Mouse (Mus musculus): ENCODE data around the gene Acot11. TPM values are rescaled to one million over a fixed set of nuclear protein-coding genes. Genes with fewer than 3 reads are reported as not detected.
"Not testable (repeated sequence)": the region's sequence is repeated elsewhere in the genome, so short reads cannot be mapped to it uniquely, and the experiment has no call there.

Gene Acot11
- polyA plus RNA-seq, 1 experiment from 2014 or later: 3.5 TPM

DNA sequence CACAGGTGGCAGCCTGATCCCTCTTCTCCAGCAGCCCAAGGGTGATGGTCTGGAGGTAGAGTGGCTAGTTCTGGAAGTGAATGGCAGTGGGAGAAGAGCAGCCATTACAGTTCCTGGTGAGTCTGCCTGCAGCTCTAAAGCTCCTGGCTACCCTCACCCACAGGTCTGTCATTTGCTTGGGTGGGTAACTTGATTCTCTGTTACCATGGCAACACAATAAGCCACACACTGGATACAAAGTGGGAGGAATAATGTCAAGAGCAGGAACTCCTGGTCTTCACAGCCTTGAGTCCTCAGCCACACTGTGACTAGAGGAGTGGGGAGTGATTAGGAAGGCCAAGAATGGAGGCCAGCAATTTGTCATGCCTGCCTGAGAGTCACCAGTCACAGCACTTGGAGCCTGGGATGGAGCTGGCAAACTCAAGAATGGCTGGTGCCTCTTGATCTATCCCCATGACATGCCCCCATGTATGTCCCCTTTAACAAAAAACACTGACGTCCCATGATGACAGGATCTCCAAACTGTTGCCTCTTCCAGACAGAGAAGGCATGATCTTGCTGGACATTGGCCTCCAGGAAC lies 57.7 kb downstream of the Acot11 start:
- no peaks in the 10 kb centered on the region for H3K36me3 ChIP-seq
- no peak for DNase-seq (ENCODE audit: low spot score)
- H3K27me3 ChIP-seq (ENCODE audit: insufficient read depth, poor library complexity, severe bottlenecking): no peaks in the 10 kb centered on the region
- H3K4me1 ChIP-seq: peaks cover 11% of the 10 kb centered on the region; the same call in 1 of the 2 replicates
- H3K4me3 ChIP-seq: no peak overlapping the region
- no peaks in the 10 kb centered on the region for H3K9me3 ChIP-seq
- H3K27ac ChIP-seq: no peak overlapping the region
- WGBS: 78% methylated on average over 1 of the region's 1 CpGs

DNA sequence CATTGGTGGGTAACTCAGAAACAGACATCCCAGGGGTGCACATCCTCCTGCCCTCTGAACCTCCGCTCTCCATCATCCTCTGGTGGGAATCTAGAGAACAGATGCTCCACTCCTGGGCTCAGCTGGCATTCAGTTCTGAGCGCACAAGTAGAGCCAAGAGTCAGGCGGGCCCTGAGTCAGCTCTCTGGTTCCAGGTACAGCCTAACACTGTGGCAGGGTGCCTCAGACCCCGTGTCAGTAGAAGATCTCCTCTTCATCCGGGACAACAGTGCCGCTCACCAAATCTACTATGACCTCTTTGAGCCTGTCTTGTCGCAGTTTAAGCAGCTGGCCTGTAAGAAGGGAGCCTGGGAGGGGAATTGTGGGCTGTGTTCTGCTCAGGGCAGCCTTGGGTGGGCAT lies 58.9 kb downstream of the Acot11 start:
- no peak for DNase-seq (ENCODE audit: low spot score)
- H3K27me3 ChIP-seq (ENCODE audit: insufficient read depth, poor library complexity, severe bottlenecking): no peaks in the 10 kb centered on the region
- 0 out of 2 replicates have a peak overlapping the region, but pooled peaks have one; percentile 1 for H3K27ac ChIP-seq
- H3K36me3 ChIP-seq: no peaks in the 10 kb centered on the region
- H3K4me3 ChIP-seq: no peak overlapping the region
- H3K9me3 ChIP-seq: no peaks in the 10 kb centered on the region
- H3K4me1 ChIP-seq: peaks cover 11% of the 10 kb centered on the region; the same call in 1 of the 2 replicates
- 75% methylated on average over 7 of the region's 7 CpGs for WGBS

DNA sequence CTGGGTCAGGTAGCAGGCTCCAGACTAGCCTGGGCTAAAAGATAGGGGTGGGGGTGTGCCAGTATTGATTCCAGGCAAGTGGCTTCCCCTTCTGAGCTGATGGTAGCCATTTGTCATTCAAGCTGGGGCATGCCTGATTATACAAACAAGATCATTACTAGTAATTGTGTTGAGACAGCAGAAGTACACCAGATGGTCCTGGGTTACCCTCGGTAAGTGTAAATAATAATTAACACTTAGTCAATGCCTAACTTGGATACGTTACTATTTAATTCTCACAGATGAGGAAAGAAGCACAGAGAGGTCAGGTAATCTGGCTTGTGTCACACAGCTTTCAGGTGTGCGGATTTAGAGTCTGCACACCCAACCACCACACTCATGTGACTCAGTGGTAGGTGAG lies 66.9 kb downstream of the Acot11 start:
- Histone ChIP-seq H3K27me3 (ENCODE audit: insufficient read depth, poor library complexity, severe bottlenecking) (no peaks in the 10 kb centered on the region), H3K4me3 (no peak overlapping the region), H3K4me1 (peaks cover 12% of the 10 kb centered on the region; the same call in 1 of the 2 replicates), H3K27ac (no peak overlapping the region), H3K9me3 (no peaks in the 10 kb centered on the region), H3K36me3 (no peaks in the 10 kb centered on the region)
- WGBS: 75% methylated on average over 3 of the region's 3 CpGs
- no peak for DNase-seq (ENCODE audit: low spot score)

DNA sequence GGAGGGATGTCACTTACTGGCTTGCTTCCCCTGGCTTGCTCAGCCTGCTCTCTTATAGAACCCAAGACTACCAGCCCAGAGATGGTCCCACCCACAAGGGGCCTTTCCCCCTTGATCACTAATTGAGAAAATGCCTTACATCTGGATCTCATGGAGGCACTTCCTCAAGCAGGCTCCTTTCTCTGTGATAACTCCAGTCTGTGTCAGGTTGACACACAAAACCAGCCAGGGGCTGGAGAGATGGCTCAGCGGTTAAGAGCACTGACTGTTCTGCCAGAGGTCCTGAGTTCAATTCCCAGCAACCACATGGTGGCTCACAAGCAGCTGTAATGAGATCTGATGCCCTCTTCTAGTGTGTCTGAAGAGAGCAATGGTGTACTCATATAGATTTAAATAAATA lies 67.9 kb downstream of the Acot11 start:
- 76% methylated on average over 1 of the region's 1 CpGs for whole genome bisulfite sequencing
- not testable (repeated sequence) for DNase-seq (ENCODE audit: low spot score); H3K36me3 ChIP-seq; H3K9me3 ChIP-seq; H3K27ac ChIP-seq; H3K27me3 ChIP-seq (ENCODE audit: insufficient read depth, poor library complexity, severe bottlenecking); H3K4me3 ChIP-seq
- peaks cover 12% of the 10 kb centered on the region; the same call in 1 of the 2 replicates for H3K4me1 ChIP-seq

DNA sequence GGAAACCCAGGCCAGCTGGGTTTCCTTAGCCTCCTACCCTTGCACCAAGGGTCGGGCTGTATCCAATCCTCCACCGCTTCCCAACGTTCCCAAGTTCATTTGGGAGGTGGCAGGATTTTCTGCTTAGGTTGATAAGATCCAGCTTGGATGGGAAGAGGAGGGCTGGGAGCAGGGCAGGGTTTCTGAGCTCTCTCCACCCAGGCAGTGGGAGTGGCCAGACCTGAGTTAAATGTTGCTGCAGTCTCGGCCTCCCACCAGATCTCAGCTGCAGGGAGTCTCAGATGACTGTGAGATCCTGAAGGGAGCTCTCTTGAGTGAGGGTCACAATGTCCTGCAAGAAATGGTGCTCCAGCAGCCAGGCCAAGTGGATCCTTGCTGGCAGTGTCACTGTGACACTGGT lies 71.2 kb downstream of the Acot11 start, which contains the start of gene Fam151a:
Fam151a (plus strand) TSS at position 254 of the 400 bp plus-strand sequence.
- 30% methylated on average over 4 of the region's 4 CpGs for WGBS
- DNase-seq (ENCODE audit: low spot score): no peak
- peaks cover 12% of the 10 kb centered on the region; the same call in 1 of the 2 replicates for H3K4me1 ChIP-seq
- no peak within 1 kb of the TSS for H3K27ac ChIP-seq
- no peaks in the 10 kb centered on the region for H3K27me3 ChIP-seq (ENCODE audit: insufficient read depth, poor library complexity, severe bottlenecking)
- H3K9me3 ChIP-seq: no peaks in the 10 kb centered on the region
- no peak within 1 kb of the TSS for H3K4me3 ChIP-seq
- no peaks in the 10 kb centered on the region for H3K36me3 ChIP-seq

DNA sequence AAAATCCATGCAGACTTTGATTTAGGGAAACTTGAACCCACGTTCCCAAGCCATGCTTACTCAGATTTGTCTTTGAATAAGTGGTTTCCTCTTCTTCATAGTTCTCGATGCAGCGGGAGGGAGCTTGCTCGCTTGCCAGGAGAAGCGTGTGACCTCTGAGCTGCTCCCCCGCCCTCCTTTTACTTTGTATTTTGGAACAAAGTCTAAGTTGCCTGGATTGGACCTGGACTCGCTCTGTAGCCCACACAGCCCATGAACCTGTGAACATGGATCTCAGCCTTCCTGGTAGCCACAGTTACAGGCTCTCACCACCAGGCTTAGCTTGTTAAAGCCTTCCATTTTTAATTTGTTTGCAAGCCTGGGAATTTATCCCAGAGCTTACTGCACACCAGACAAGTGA lies 74.0 kb downstream of the Acot11 start, which contains the start of gene Mroh7:
Mroh7 (minus strand) TSS at position 112 of the 400 bp plus-strand sequence.
- Histone ChIP-seq H3K27me3 (ENCODE audit: insufficient read depth, poor library complexity, severe bottlenecking) (no peaks in the 10 kb centered on the region), H3K36me3 (no peaks in the 10 kb centered on the region), H3K4me1 (peaks cover 12% of the 10 kb centered on the region; the same call in 1 of the 2 replicates), H3K27ac (no peak within 1 kb of the TSS), H3K9me3 (no peaks in the 10 kb centered on the region), H3K4me3 (no peak within 1 kb of the TSS)
- no peak for DNase-seq (ENCODE audit: low spot score)
- WGBS: 80% methylated on average over 7 of the region's 7 CpGs

DNA sequence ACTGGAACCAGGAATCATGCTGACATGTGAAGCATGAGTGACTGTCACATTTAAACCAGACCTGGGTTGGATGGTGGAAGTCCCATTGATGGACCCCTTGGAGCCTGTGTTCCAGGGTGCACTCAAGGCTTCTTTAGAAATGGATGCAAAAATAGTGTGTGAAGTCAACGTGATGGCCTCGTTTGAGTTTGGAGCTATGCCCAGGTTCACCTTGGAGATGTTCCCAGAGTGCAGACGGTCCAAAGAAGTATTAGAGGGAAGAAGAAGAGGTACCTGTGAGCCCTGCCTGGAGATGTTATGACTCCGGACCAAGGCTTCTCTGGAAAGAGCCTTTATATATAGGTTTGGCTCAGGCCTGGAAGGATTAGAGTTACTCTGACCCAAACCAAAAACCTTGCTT lies 84.2 kb downstream of the Acot11 start:
- Histone ChIP-seq H3K4me3 (no peak overlapping the region), H3K36me3 (no peaks in the 10 kb centered on the region), H3K27ac (no peak overlapping the region), H3K4me1 (no peaks in the 10 kb centered on the region), H3K9me3 (no peaks in the 10 kb centered on the region), H3K27me3 (ENCODE audit: insufficient read depth, poor library complexity, severe bottlenecking) (peaks cover 19% of the 10 kb centered on the region)
- 79% methylated on average over 4 of the region's 4 CpGs for WGBS
- DNase-seq (ENCODE audit: low spot score): no peak

DNA sequence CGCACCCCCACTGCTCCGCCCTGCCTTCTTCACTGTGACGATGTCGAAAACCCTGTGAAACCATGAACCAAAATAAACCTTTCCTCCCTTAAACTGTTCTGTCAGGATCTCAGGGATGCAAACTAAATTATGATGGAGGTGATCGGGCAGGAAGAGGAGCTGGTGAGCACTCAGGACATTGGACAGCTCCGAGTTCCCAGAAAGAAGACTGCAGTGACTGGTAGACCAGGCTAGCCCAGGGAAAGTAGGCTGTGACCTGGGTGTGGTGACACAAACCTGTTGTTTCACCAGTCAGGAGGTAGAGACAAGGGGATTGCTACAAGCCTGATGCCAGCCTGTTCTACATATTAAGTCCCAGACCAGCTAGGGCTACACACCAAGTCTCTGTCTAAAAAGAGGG lies 91.2 kb downstream of the Acot11 start:
- Histone ChIP-seq H3K9me3 (no peaks in the 10 kb centered on the region), H3K4me3 (no peak overlapping the region), H3K4me1 (no peaks in the 10 kb centered on the region), H3K27me3 (ENCODE audit: insufficient read depth, poor library complexity, severe bottlenecking) (peaks cover 37% of the 10 kb centered on the region), H3K36me3 (no peaks in the 10 kb centered on the region), H3K27ac (no peak overlapping the region)
- DNase-seq (ENCODE audit: low spot score): no peak
- 83% methylated on average over 6 of the region's 6 CpGs for whole genome bisulfite sequencing

DNA sequence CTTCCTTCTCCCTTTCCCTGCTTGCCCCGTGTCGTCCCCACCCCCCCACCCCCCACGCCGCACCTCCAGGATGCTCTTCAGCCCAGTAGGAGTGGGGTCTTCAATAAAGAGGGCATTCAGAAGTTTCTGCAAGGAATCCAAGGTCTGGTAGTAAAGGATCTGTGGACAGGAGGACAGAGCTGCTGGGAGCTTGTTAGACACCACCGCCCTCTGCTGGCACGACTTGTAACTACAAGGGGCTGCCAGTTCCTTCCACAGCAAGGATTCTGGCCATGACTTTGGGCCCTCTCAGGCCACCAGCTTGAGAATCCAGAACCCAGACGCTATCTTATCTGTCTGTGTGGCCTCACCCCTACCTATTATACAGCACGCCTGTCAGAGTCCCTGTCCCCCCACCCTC lies 96.4 kb downstream of the Acot11 start:
- 1% methylated on average over 8 of the region's 8 CpGs for WGBS
- Histone ChIP-seq H3K27ac (peak overlapping the region; percentile 37; the same call in 1 of the 2 replicates), H3K4me3 (peak overlapping the region; percentile 36)

DNA sequence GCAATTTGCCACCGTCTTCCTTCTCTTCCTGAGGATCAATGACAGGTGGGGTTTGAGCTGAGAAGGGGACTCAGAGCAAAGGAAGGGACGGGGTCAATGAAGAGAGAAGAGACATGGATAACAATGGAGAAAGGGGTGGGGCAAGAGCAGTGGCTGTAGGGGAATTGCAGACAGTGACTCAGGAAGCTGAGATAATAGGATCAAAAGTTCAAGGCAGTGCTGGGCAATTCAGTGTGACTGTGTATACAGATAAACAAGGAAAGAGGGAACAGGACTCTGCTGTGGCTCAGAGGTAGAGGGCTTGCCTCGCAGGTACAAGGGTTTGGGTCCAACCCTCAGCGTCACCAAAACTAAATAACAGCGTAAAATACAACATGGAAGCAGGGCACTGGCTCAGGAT lies 96.8 kb downstream of the Acot11 start:
- no peaks in the 10 kb centered on the region for H3K36me3 ChIP-seq
- H3K9me3 ChIP-seq: no peaks in the 10 kb centered on the region
- H3K4me3 ChIP-seq: peak overlapping the region; percentile 36
- H3K27ac ChIP-seq: peak overlapping the region; percentile 37; the same call in 1 of the 2 replicates
- H3K27me3 ChIP-seq (ENCODE audit: insufficient read depth, poor library complexity, severe bottlenecking): peaks cover 33% of the 10 kb centered on the region
- DNase-seq (ENCODE audit: low spot score): no peak
- 29% methylated on average over 5 of the region's 5 CpGs for WGBS
- H3K4me1 ChIP-seq: peaks cover 16% of the 10 kb centered on the region

More for the DNA sequence above, 96.4 kb downstream of the Acot11 start:
- Histone ChIP-seq H3K36me3 (no peaks in the 10 kb centered on the region), H3K9me3 (no peaks in the 10 kb centered on the region), H3K27me3 (ENCODE audit: insufficient read depth, poor library complexity, severe bottlenecking) (peaks cover 29% of the 10 kb centered on the region), H3K4me1 (peaks cover 16% of the 10 kb centered on the region)
- peak; percentile 89 for DNase-seq (ENCODE audit: low spot score)

DNA sequence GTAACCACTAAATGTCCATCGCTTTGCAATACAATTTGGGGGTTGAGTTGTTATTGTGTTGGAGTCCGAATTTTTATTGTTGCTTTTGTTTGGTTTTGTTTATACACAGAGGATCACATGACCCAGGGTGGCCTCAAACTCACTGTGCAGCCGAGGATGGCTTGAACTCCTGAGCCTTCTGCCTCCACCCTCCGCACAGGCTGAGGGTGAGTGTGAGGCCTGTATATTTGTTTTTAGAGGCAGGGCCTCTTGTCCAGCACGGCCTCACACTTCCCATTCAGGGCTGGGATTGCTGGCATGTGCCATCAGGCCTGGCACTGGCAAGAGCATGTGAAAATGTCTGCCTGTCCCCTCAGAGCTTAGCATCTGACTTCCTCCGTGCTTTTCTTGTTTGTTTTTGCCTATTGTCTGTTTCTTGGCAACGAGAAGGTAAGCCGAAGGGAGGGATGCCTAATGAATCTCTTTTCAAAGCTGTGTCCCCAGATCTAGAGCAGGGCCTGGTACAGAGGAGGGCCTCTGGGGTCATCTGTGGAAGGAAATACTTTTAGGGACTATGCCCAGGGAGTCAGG lies 99.6 kb downstream of the Acot11 start:
- Histone ChIP-seq H3K4me3 (no peak overlapping the region), H3K4me1 (peaks cover 21% of the 10 kb centered on the region), H3K27ac (no peak overlapping the region), H3K9me3 (no peaks in the 10 kb centered on the region), H3K36me3 (no peaks in the 10 kb centered on the region), H3K27me3 (ENCODE audit: insufficient read depth, poor library complexity, severe bottlenecking) (peaks cover 56% of the 10 kb centered on the region)
- no peak for DNase-seq (ENCODE audit: low spot score)
- WGBS: 56% methylated on average over 8 of the region's 8 CpGs

DNA sequence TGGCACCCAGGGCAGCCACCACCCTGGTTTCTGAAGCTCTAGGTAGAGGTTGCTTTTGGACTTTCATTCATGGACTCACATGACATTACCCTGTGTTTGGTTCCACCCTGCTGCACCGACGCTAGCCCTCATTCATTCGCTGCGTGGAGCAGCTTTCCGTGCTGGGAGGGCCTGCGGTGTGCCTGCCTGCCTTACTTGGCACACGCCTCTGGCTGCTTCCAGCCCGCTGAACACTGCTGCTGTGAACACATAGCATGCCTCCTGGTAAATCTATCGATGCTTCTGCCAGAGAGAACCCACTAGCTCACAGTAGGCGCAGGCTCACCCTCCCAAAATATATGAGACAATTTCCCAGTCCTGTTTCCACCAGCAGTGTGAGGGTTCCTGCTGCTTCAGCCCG lies 100.4 kb downstream of the Acot11 start:
- no peak overlapping the region for H3K27ac ChIP-seq
- no peaks in the 10 kb centered on the region for H3K9me3 ChIP-seq
- no peaks in the 10 kb centered on the region for H3K36me3 ChIP-seq
- peaks cover 26% of the 10 kb centered on the region for H3K4me1 ChIP-seq
- H3K4me3 ChIP-seq: no peak overlapping the region
- WGBS: 70% methylated on average over 11 of the region's 11 CpGs
- H3K27me3 ChIP-seq (ENCODE audit: insufficient read depth, poor library complexity, severe bottlenecking): peaks cover 54% of the 10 kb centered on the region
- no peak for DNase-seq (ENCODE audit: low spot score)

DNA sequence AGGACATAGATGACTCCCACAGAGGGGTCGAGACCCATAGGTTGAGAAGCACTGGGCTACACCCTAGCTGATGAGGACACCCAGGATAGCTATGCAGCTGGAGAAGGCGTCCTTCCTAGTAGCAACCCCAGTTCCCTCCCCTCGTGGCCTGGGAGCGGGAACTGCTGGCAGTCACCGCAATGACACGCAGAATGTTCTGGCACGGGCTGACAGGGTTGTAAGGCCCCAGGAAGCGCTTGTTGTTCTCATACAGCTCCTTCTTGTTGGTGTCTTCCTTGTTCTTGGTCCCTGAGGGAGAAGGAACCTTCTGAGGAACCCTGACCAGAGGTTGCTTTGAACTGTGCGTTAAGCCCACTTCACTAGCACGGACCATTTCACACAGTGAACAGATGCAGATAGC lies 100.8 kb downstream of the Acot11 start:
- H3K4me1 ChIP-seq: peaks cover 26% of the 10 kb centered on the region
- no peak overlapping the region for H3K27ac ChIP-seq
- 74% methylated on average over 10 of the region's 10 CpGs for WGBS
- no peak overlapping the region for H3K4me3 ChIP-seq
- peaks cover 52% of the 10 kb centered on the region for H3K27me3 ChIP-seq (ENCODE audit: insufficient read depth, poor library complexity, severe bottlenecking)
- no peak for DNase-seq (ENCODE audit: low spot score)
- H3K36me3 ChIP-seq: no peaks in the 10 kb centered on the region
- H3K9me3 ChIP-seq: no peaks in the 10 kb centered on the region
